Mouse (Mus musculus) olfactory bulb, adult 2 months (tissue): ENCODE results near the gene Cfap100.

Experiments used
- CTCF ChIP-seq: fragments of 200-500 bp; IDR thresholded peaks from 2 replicates; pipeline ENCODE4 v1.5.1; 2012; ENCODE audit warnings: low read depth, mild to moderate bottlenecking, low read length, moderate library complexity; ENCODE audit not compliant: insufficient read depth
- POLR2A ChIP-seq: fragments of 200-500 bp; IDR thresholded peaks from 2 replicates; pipeline ENCODE4 v1.6.1; 2012; ENCODE audit warnings: mild to moderate bottlenecking, low read depth, low read length, moderate library complexity; ENCODE audit not compliant: insufficient read depth

DNA sequence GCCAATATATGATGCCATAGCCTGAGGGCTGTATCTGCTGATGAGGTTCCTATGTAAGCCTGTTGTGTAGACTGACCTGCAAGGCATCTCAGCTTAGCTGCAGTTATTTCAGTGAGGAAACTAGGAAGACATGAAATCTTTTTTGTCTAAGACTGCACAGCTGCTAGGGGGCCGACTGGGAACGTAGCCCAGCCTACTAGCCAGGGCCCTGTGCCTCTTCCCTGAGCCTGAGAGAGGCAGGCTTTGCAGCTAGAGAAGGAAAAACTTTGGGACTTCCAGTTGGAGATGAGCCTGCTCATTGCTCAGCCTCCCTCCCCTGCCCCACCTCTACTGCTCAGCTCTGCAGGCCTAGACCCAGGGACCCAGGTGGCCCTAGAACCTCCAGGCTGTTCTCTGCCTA lies 2.9 kb upstream of the Cfap100 start:
- TF ChIP-seq POLR2A (no peak), CTCF (no peak)
